15 mouse cellular contexts compared by ENCODE assay signal in the genomic region with DNA sequence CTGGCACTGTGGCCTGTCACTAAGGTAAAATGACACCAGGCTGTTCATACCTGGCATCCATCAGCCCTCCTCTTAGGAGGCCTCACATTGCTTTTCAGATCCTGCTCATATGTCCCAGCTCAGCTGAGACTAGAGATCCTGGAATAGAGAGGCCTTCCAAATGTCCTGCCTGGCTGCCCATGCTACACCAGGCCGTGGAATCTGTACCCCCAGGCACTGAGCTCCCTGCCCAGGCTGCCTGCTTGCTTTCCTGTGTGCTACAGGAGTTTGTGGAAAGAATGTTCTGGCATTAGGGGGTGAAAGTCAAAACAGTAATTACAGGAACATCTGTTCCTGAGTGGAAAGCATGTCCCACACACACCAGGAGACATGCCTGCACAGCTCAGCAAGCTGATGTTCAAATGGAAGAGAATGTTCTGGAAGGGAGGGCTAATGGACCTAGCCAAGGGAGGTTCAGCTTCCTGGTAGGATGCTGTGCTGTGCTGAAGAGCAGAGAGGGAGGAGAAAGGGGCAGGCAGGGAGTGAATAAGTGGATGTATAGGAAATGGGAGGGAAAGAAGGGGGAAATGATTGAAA.
DNase-seq lines count a peak whose midpoint lies in the region; ATAC-seq lines count a peak whose summit lies in the region.
"Had no signal": no experiment of that assay in that cellular context is flagged by ENCODE, and none has a peak within 500 bp of the region (broad histone marks: within the 10 kb centered on the region; RNA-seq: fewer than 3 reads in every experiment).

No protein-coding gene starts in this region.

- WGBS in kidney, embryonic 15.5 days: 70% methylated on average over 1 of the region's 1 CpGs
- WGBS in limb, embryonic 15.5 days: 21% methylated on average over 1 of the region's 1 CpGs

- no peak overlapping the region for H3K27ac ChIP-seq in kidney, embryonic 15.5 days
- H3K27ac ChIP-seq in limb, embryonic 15.5 days: peak overlapping the region; percentile 54; the same call in 1 of the 2 replicates
- H3K27ac ChIP-seq: heart, embryonic 15.5 days; hindbrain, embryonic 15.5 days; liver, embryonic 13.5 days had no signal

- no peak overlapping the region for H3K4me2 ChIP-seq in kidney, embryonic 15.5 days
- H3K4me2 ChIP-seq in limb, embryonic 15.5 days: no peak overlapping the region
- H3K4me2 ChIP-seq: heart, embryonic 15.5 days; hindbrain, embryonic 15.5 days; liver, embryonic 13.5 days had no signal

- H3K4me1 ChIP-seq in kidney, embryonic 15.5 days: peaks cover 19% of the 10 kb centered on the region
- H3K4me1 ChIP-seq in limb, embryonic 15.5 days: peaks cover 5% of the 10 kb centered on the region
- H3K4me1 ChIP-seq: heart, embryonic 15.5 days; liver, embryonic 13.5 days; megakaryocyte, embryonic 14.5 days had no signal

- no peaks in the 10 kb centered on the region for H3K36me3 ChIP-seq in kidney, embryonic 15.5 days
- no peaks in the 10 kb centered on the region for H3K36me3 ChIP-seq in limb, embryonic 15.5 days
- H3K36me3 ChIP-seq: heart, embryonic 15.5 days; hindbrain, embryonic 15.5 days; liver, embryonic 13.5 days had no signal

- H3K9ac ChIP-seq in kidney, embryonic 15.5 days: no peak overlapping the region
- no peak overlapping the region for H3K9ac ChIP-seq in limb, embryonic 15.5 days
- H3K9ac ChIP-seq: forebrain, postnatal 0 days; heart, embryonic 15.5 days; hindbrain, embryonic 15.5 days; liver, embryonic 13.5 days had no signal

- no peak for ATAC-seq in cerebellum, adult (ENCODE audit: insufficient number of reproducible peaks, low FRiP score, low TSS enrichment)
- no peak; the same call in 1 of the 2 replicates for ATAC-seq in kidney, embryonic 15.5 days (replicated peaks; ENCODE audit: low FRiP score)
- ATAC-seq in limb, embryonic 15.5 days (ENCODE audit: insufficient number of reproducible peaks, low FRiP score, low TSS enrichment, low read depth): peak; percentile 66; the same call in 1 of the 2 replicates
- no peak for ATAC-seq in inflammation-experienced regulatory T-cells, adult 6 months
- ATAC-seq: forebrain, postnatal 0 days had no signal

- H3K27me3 ChIP-seq in kidney, embryonic 15.5 days: no peaks in the 10 kb centered on the region
- H3K27me3 ChIP-seq in limb, embryonic 15.5 days: no peaks in the 10 kb centered on the region
- H3K27me3 ChIP-seq: heart, embryonic 15.5 days; hindbrain, embryonic 15.5 days; liver, embryonic 13.5 days; megakaryocyte, embryonic 14.5 days had no signal

- H3K4me3 ChIP-seq in kidney, embryonic 15.5 days (replicated peaks): no peak overlapping the region
- H3K4me3 ChIP-seq in limb, embryonic 15.5 days: no peak overlapping the region
- H3K4me3 ChIP-seq: heart, embryonic 15.5 days; hindbrain, embryonic 15.5 days; liver, embryonic 13.5 days; megakaryocyte, embryonic 14.5 days had no signal

- no peaks in the 10 kb centered on the region for H3K9me3 ChIP-seq in kidney, embryonic 15.5 days (replicated peaks)
- H3K9me3 ChIP-seq in limb, embryonic 15.5 days: no peaks in the 10 kb centered on the region
- H3K9me3 ChIP-seq: heart, embryonic 15.5 days; hindbrain, embryonic 15.5 days; liver, embryonic 13.5 days; megakaryocyte, embryonic 14.5 days had no signal

- DNase-seq in cerebellum, postnatal 10 days: peak; percentile 28 to 31
- DNase-seq in kidney, adult 11 months: peak; percentile 54
- DNase-seq in kidney, adult 8-10 months: peak; percentile 31 to 57
- DNase-seq in urinary bladder, postnatal 36 days (ENCODE audit: low spot score in 2 of 2): no peak
- DNase-seq: adrenal gland, postnatal 25 days; forebrain, postnatal 0 days; heart, adult 18-20 months; liver, embryonic 13.5 days had no signal

Comparison
In these comparisons a context has a peak if more than half of its experiments do, and no peak if none do; other contexts are left out.
1. DNase-seq: peak in cerebellum, postnatal 10 days (2 of 2), kidney, adult 11 months (single experiment) and kidney, adult 8-10 months (2 of 2); none in urinary bladder, postnatal 36 days (0 of 2).